Mouse (Mus musculus) neutrophil, adult 5-6 weeks (primary cell): ENCODE measurements around the gene Sec24a. TPM values are rescaled to one million over a fixed set of nuclear protein-coding genes. Genes with fewer than 3 reads are reported as not detected.
A peak's percentile ranks its signal among the peaks of the same experiment; 100 is the strongest.
"Not testable (repeated sequence)": the region's sequence is repeated elsewhere in the genome, so short reads cannot be mapped to it uniquely, and the experiment has no call there.

Experiments
- ATAC-seq: fragments of 151-379, 151-347 bp; 2 replicates; pipeline ENCODE4 v1.8.0; 2017; ENCODE audit warnings: mild to moderate bottlenecking, moderate TSS enrichment; ENCODE audit not compliant: insufficient number of reproducible peaks, poor library complexity, low FRiP score, severe bottlenecking; ENCODE audit errors: extremely low read depth
- total RNA-seq: library from RNA; stranded (forward); fragments of 200-1000 nt; gene quantifications from 2 replicates; pipeline ENCODE4 v1.2.3, GENCODE M21; 2017

The Sec24a gene
- total RNA-seq, 1 experiment from 2014 or later = 9.9 TPM

GRCm38 (mm10) chr11:51702831-51703230 lies 60.6 kb downstream of the Sec24a start:
- no peak for ATAC-seq

- no peak for ATAC-seq
These were observed 68.5 kb downstream of the Sec24a start for GRCm38 (mm10) chr11:51694984-51695383.

GRCm38 (mm10) chr11:51690597-51690996 lies 72.8 kb downstream of the Sec24a start:
- ATAC-seq = not testable (repeated sequence)

GRCm38 (mm10) chr11:51689343-51689742 lies 74.1 kb downstream of the Sec24a start:
- ATAC-seq = no peak

GRCm38 (mm10) chr11:51688330-51689328 lies 74.8 kb downstream of the Sec24a start, which contains the start of gene 0610009B22Rik:
TSS of gene 0610009B22Rik (minus strand) at chr11:51688874.
- ATAC-seq = peak; percentile 96

- no peak for ATAC-seq
These were observed 81.5 kb downstream of the Sec24a start for GRCm38 (mm10) chr11:51681976-51682374.

- peak; percentile 87 for ATAC-seq
These were observed 82.0 kb downstream of the Sec24a start for GRCm38 (mm10) chr11:51681324-51681975.

- no peak for ATAC-seq
These were observed 84.0 kb downstream of the Sec24a start for GRCm38 (mm10) chr11:51679466-51679865.

GRCm38 (mm10) chr11:51677737-51678418 lies 85.6 kb downstream of the Sec24a start:
- ATAC-seq = no peak

GRCm38 (mm10) chr11:51675386-51675785 lies 88.0 kb downstream of the Sec24a start:
- ATAC-seq = no peak

GRCm38 (mm10) chr11:51673291-51673690 lies 90.1 kb downstream of the Sec24a start:
- ATAC-seq = no peak

GRCm38 (mm10) chr11:51671376-51671775 lies 92.1 kb downstream of the Sec24a start:
- no peak for ATAC-seq

GRCm38 (mm10) chr11:51670846-51671245 lies 92.6 kb downstream of the Sec24a start:
- no peak for ATAC-seq

GRCm38 (mm10) chr11:51664747-51665146 lies 98.7 kb downstream of the Sec24a start:
- ATAC-seq = not testable (repeated sequence)

- no peak for ATAC-seq
These were observed 100.8 kb downstream of the Sec24a start for GRCm38 (mm10) chr11:51662632-51663031.

- ATAC-seq = no peak
These were observed 101.5 kb downstream of the Sec24a start for GRCm38 (mm10) chr11:51661867-51662365.

GRCm38 (mm10) chr11:51658705-51659104 lies 104.7 kb downstream of the Sec24a start:
- ATAC-seq = no peak

- ATAC-seq = no peak
These were observed 105.1 kb downstream of the Sec24a start for GRCm38 (mm10) chr11:51658291-51658690.
